Mouse (Mus musculus): Measurements from ENCODE around the gene Pde12.

GRCm38 (mm10) chr14:26697912-26698311, 28.2 kb upstream of the Pde12 start:
- no peak for TF ChIP-seq CTCF (IDR thresholded peaks at IDR 0.05; ENCODE audit: borderline replicate concordance, control insufficient read depth, extremely low read depth, insufficient read depth, low read length, poor library complexity)
- no peak for TF ChIP-seq POLR2A (IDR thresholded peaks at IDR 0.05; ENCODE audit: control insufficient read depth, extremely low read depth, insufficient read depth, low read length, poor library complexity)
